Mouse (Mus musculus) megakaryocyte, embryonic 14.5 days (primary cell): ENCODE data around the gene Coq10a.

Source experiments
- FLI1 ChIP-seq: IDR thresholded peaks from 2 replicates; pipeline ENCODE4 v1.6.1; 2012; ENCODE audit warnings: low read length, inconsistent platforms, mixed read lengths
- GATA1 ChIP-seq: IDR thresholded peaks from 3 replicates; pipeline ENCODE4 v1.6.1; 2012; ENCODE audit warnings: mixed read lengths, low read length, inconsistent platforms, borderline replicate concordance

DNA sequence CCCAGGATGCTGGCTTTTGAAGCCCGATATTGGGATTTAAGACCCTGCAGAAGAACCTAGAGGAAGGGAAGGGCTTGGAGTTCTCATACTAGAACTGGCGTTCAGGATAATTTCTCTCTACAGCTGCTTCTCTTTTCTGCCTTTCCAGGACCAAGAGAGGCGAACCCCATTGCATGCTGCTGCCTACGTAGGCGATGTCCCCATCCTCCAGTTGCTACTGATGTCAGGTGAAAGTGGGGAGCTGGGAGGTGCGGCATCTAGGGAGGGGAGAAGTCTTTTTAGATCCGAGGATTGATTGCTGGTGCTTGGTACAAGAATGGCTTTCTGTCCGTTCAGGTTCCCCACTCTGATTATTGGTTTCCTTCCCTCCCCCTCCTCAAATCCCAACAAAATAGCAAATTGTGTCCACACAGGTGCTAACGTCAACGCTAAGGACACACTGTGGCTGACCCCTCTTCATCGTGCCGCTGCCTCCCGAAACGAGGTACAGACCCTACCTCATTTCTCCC is 9.2 kb upstream of the Coq10a start:
- no peak for TF ChIP-seq GATA1
- no peak for TF ChIP-seq FLI1
